Mouse (Mus musculus) intestine, postnatal 0 days (tissue): ENCODE data around the gene Copz2. TPM values are rescaled to one million over a fixed set of nuclear protein-coding genes. Genes with fewer than 3 reads are reported as not detected.

ENCODE experiments used
- ATAC-seq: fragments of 200-750 bp; cut with Nextera tagmentation; 2 replicates; pipeline ENCODE4 v1.8.0; 2017; ENCODE audit warnings: mild to moderate bottlenecking, moderate TSS enrichment, moderate library complexity
- H3K27ac ChIP-seq: fragments of 300-500 bp; sonication (generic); 2 replicates; pipeline ENCODE4 v1.5.1; 2014; ENCODE audit warnings: mild to moderate bottlenecking, low read depth, low read length, moderate library complexity
- H3K27me3 ChIP-seq: fragments of 300-500 bp; sonication (generic); replicated peaks from 2 replicates; pipeline ENCODE4 v1.6.1; 2014; ENCODE audit warnings: low read length, mixed read lengths; ENCODE audit not compliant: control insufficient read depth, insufficient read depth
- H3K36me3 ChIP-seq: fragments of 300-500 bp; sonication (generic); 2 replicates; pipeline ENCODE4 v1.6.1; 2014; ENCODE audit warnings: mild to moderate bottlenecking, moderate library complexity; ENCODE audit not compliant: control insufficient read depth, insufficient read depth
- H3K4me1 ChIP-seq: fragments of 300-500 bp; sonication (generic); replicated peaks from 2 replicates; pipeline ENCODE4 v1.6.1; 2014; ENCODE audit warnings: antibody characterized with exemption, low read length, mixed read lengths; ENCODE audit not compliant: control insufficient read depth, insufficient read depth
- H3K4me2 ChIP-seq: fragments of 300-500 bp; sonication (generic); replicated peaks from 2 replicates; pipeline ENCODE4 v1.6.1; 2014; ENCODE audit warnings: low read depth, mild to moderate bottlenecking, moderate library complexity
- H3K4me3 ChIP-seq: fragments of 300-500 bp; sonication (generic); 2 replicates; pipeline ENCODE4 v1.5.1; 2014; ENCODE audit warnings: low read depth, low read length
- H3K9ac ChIP-seq: fragments of 300-500 bp; sonication (generic); 2 replicates; pipeline ENCODE4 v1.6.1; 2014; ENCODE audit warnings: mild to moderate bottlenecking, low read depth, low read length
- H3K9me3 ChIP-seq: fragments of 300-500 bp; sonication (generic); 2 replicates; pipeline ENCODE4 v1.6.1; 2016; ENCODE audit warnings: mixed run types; ENCODE audit not compliant: control insufficient read depth
- CTCF ChIP-seq: sonication (generic); IDR thresholded peaks from 2 replicates; pipeline ENCODE4 v1.5.1; 2016; ENCODE audit warnings: low read depth, mild to moderate bottlenecking, control low read depth, antibody characterized with exemption, moderate library complexity
- WGBS: fragments of 180-500 bp; shearing (Covaris S2); extraction: QIAGEN DNeasy Blood & Tissue Kit; methylation state at CpG from one replicate; pipeline ENCODE4 v1.1.7; 2014; 5-methylcytosine and 5-hydroxymethylcytosine counted together
- polyA plus RNA-seq: library from polyadenylated mRNA; unstranded; fragments of >200 nt; fragmentation: Nextera tagmentation; extraction: Ambion mirVana; gene quantifications from 2 replicates; pipeline ENCODE4 v1.2.1, GENCODE M21; 2015

Copz2 gene
- polyA plus RNA-seq, 1 experiment from 2014 or later, result 46.8 TPM

DNA sequence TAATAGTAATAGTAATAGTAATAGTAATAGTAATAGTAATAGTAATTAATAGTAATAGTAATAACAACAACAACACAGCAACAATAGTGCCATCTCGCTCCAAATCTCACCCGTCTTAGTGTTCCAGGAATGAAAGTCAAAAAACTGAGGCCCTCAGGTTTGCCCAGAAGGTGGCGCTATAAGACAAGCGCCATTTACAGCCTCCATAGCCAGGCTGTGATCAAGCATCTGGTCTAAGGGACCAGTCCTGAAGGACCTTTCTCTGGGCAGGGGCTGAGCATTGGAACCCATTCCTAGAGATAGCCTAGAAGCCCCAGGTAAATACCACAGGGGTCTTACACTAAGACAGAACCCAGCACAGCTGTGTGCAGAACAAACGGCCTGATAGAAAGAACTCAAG, 17.5 kb downstream of the Copz2 start:
- H3K4me3 ChIP-seq, result no peak overlapping the region
- no peak overlapping the region for H3K9ac ChIP-seq
- H3K36me3 ChIP-seq, result no peaks in the 10 kb centered on the region
- ATAC-seq, result no peak
- TF ChIP-seq CTCF, result peak; percentile 94
- H3K4me1 ChIP-seq, result no peaks in the 10 kb centered on the region
- H3K27me3 ChIP-seq, result peaks cover 8% of the 10 kb centered on the region
- WGBS, result 12% methylated on average over 5 of the region's 5 CpGs
- no peaks in the 10 kb centered on the region for H3K9me3 ChIP-seq
- H3K4me2 ChIP-seq, result no peak overlapping the region
- H3K27ac ChIP-seq, result no peak overlapping the region

DNA sequence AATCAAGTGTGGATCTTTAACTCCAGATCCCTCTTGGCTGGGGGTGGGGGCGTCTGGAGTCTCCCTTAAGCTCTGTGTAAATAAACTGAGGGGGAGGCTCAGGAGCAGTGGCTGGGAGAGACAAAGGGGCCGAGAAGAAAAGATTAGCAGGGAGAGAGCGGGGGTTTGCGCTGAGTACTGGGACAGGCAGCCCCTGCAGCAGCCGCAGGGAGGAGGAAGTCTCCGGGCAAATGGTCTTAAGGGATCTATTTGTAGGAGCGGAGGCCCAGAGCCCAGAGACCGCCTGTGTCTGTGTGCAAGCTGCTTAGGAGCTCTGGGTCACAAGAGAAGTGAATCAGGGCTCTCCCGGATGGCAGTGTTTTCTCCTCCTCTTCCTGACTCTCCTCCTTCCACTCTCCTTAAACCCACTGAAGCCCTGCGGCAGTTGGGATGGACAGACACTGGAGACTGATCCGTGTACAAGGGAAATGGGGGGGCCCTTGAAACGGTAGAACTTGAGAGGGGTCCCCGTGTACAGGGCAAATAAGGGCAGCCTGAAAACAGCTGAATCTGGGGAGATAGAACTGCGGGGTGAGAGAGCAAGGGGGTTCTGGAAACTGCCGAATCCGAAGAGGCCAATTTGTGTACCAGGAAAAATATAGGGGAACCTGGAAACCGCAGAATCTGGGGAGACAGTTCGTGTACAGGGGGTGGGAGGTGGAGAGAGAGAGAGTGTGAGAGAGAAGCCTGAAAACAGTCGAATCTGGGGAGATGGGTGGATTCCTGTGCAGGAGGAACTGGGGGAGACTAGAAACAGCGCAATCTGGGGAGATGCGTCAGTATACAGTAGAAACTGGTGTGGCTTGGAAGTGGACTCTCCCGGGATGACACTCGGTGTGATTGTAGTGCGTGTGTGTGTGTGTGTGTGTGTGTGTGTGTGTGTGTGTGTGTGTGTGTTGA, 23.0 kb downstream of the Copz2 start:
- Histone ChIP-seq H3K9me3 (no peaks in the 10 kb centered on the region), H3K27ac (no peak overlapping the region), H3K36me3 (no peaks in the 10 kb centered on the region), H3K9ac (no peak overlapping the region), H3K4me3 (no peak overlapping the region), H3K4me1 (no peaks in the 10 kb centered on the region), H3K27me3 (peaks cover 15% of the 10 kb centered on the region), H3K4me2 (no peak overlapping the region; the same call in 1 of the 2 replicates)
- no peak for ATAC-seq
- WGBS, result 21% methylated on average over 24 of the region's 24 CpGs
- TF ChIP-seq CTCF, result no peak

DNA sequence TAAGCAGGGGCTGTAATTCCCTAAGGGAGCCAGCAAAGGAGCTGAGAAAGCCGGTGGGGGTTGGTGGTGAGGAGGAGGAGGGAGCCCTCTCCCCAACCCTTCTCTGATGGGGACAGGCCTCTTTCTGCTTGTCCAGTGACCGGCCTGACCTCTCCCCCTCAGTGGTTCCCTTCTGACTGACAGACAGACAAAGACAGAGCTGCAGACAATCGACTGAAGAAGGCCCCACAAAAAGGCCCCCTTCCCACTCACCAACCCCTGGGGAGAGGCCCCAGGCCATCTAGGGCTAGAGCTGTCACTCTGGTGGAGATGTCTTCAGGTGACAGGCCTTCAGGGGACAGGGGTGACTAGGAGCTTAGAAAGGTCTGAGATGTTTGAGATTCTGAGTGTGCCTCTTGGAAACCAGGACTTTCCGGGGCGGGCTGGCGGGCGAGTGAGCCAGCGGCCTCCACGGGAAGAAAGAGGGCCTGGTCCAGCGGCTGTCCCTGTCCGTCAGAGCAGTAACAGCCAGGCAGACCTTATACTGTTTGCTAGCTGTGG, 24.0 kb downstream of the Copz2 start:
- Histone ChIP-seq H3K4me1 (no peaks in the 10 kb centered on the region), H3K9me3 (no peaks in the 10 kb centered on the region), H3K27me3 (peaks cover 18% of the 10 kb centered on the region), H3K4me3 (no peak overlapping the region), H3K4me2 (no peak overlapping the region), H3K9ac (no peak overlapping the region), H3K27ac (no peak overlapping the region), H3K36me3 (no peaks in the 10 kb centered on the region)
- TF ChIP-seq CTCF, result no peak
- WGBS, result 68% methylated on average over 11 of the region's 11 CpGs
- ATAC-seq, result no peak

DNA sequence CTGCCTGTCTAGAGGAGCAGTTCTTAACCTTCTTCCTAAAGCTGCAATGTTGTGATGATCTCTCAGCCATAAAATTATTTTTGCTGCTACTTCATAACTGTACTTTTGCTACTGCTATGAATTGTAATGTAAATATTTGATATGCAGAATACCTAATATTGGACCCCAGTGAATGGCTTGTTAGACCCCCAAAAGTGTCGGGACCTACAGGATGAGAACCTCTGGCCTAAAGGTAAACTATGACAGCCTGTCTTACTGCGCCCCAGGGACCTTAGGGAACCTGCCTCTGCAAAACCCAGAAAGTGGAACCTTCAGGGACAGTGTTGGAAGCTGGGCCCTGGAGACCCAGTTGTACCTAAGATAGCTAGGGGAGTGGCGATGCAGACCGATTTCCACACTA, 25.6 kb downstream of the Copz2 start:
- Histone ChIP-seq H3K9me3 (no peaks in the 10 kb centered on the region), H3K4me3 (peak overlapping the region; percentile 23), H3K9ac (no peak overlapping the region), H3K27ac (no peak overlapping the region), H3K27me3 (peaks cover 24% of the 10 kb centered on the region), H3K4me2 (peak overlapping the region; percentile 64), H3K36me3 (no peaks in the 10 kb centered on the region), H3K4me1 (no peaks in the 10 kb centered on the region)
- no peak for ATAC-seq
- no peak for TF ChIP-seq CTCF
- 30% methylated on average over 4 of the region's 4 CpGs for WGBS

DNA sequence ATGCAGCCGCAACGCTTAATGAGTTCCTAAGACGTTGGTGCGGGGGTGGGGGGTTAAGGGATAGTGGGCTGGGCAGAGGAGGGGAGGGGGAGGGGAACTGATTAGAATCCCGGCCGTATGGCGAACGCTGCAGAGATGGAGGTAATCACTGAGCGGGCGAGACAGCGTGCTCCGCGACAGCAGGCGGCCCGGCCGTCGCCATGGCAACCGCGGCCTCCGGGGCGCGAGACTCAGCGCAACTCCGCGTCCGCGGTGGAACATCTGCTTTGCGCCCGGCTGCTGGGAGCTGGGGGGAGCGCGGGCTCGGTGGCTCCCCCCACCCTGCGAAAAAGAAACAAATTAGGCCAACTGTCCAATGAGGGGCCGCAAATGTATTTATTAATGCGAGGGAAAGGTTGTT, 26.1 kb downstream of the Copz2 start:
- Histone ChIP-seq H3K4me2 (peak overlapping the region; percentile 64), H3K36me3 (no peaks in the 10 kb centered on the region), H3K9me3 (no peaks in the 10 kb centered on the region), H3K27ac (no peak overlapping the region), H3K4me1 (no peaks in the 10 kb centered on the region), H3K27me3 (peaks cover 24% of the 10 kb centered on the region), H3K9ac (no peak overlapping the region), H3K4me3 (peak overlapping the region; percentile 23)
- ATAC-seq, result peak; percentile 23; the same call in 1 of the 2 replicates
- TF ChIP-seq CTCF, result no peak
- under 1% methylated on average over 35 of the region's 35 CpGs for WGBS

DNA sequence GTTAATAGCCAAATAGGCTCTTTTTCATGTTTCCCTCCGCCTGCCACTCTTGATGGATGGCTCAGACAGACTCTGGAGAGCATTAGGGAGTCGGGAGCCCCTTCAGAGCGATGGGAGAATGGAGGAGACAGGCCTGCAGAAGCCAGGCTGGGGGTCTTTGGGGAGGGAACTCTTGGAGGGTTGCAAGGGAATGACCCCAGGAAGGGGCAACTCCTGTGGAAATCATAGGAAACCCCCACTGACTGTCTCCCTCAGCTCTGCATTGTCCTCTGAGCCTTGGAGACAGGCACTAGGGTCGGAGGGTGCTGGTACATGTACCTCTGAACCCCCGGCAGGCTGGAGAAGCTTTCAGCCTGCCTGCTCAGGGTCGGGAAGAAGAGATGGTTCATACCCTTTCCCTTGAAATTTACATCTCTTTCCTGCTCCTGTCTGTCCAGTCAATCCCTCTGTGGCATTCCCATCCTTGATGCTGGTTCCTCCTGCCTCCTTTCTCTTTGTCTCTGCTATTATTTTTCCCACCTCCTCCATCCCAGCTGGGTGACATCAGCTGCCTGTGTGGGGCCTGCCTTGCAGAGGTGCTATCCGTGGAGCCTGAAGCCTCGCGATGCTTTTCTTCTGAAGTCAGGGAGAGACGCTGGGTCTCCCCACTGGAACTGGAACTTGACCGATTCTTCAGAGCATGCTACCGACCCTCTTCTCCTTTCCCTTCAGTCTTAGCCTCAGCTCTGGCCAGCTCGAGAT, 26.8 kb downstream of the Copz2 start:
- no peak for TF ChIP-seq CTCF
- WGBS, result 22% methylated on average over 13 of the region's 13 CpGs
- peak overlapping the region; percentile 64; the same call in 1 of the 2 replicates for H3K4me2 ChIP-seq
- ATAC-seq, result no peak
- no peaks in the 10 kb centered on the region for H3K36me3 ChIP-seq
- no peaks in the 10 kb centered on the region for H3K4me1 ChIP-seq
- H3K9ac ChIP-seq, result no peak overlapping the region; the same call in 1 of the 2 replicates
- no peak overlapping the region for H3K27ac ChIP-seq
- no peaks in the 10 kb centered on the region for H3K9me3 ChIP-seq
- H3K27me3 ChIP-seq, result peaks cover 24% of the 10 kb centered on the region
- H3K4me3 ChIP-seq, result 0 out of 2 replicates have a peak overlapping the region, but pooled peaks have one; percentile 23
